Mouse (Mus musculus): ENCODE results near the gene Dcps. TPM values are rescaled to one million over a fixed set of nuclear protein-coding genes. Genes with fewer than 3 reads are reported as not detected.
"Not testable (repeated sequence)": the region's sequence is repeated elsewhere in the genome, so short reads cannot be mapped to it uniquely, and the experiment has no call there.

Dcps gene
- polyA plus RNA-seq, 1 experiment from 2014 or later = 104 TPM

DNA sequence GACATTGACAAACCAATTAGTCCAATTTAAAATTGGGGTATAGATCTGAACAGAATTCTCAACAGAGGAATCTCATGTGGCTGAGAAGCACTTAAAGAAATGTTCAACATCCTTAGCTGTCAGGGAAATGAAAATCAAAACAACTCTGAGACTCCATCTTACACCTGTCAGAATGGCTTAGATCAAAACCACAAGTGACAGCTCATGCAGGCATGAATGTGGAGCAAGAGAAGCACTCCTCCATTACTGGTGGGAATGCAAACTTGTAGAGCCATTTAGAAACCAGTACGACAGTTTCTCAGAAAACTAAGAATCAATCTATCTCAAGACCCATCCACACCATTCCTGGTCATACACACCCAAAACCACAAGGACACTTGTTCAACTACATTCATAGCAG is 22.9 kb downstream of the Dcps start:
- Histone ChIP-seq H3K9me3 (ENCODE audit: control insufficient read depth, low read length) (no peaks in the 10 kb centered on the region), H3K27ac (ENCODE audit: low read depth, low read length) (no peak overlapping the region), H3K9ac (ENCODE audit: low read length) (no peak overlapping the region), H3K4me3 (ENCODE audit: low read depth, low read length) (no peak overlapping the region), H3K27me3 (ENCODE audit: control insufficient read depth, insufficient read depth, low read length) (no peaks in the 10 kb centered on the region), H3K4me2 (ENCODE audit: low read depth, low read length, severe bottlenecking) (no peak overlapping the region), H3K36me3 (ENCODE audit: control insufficient read depth, insufficient read depth, low read length) (no peaks in the 10 kb centered on the region), H3K4me1 (replicated peaks; ENCODE audit: control insufficient read depth, insufficient read depth, low read length) (no peaks in the 10 kb centered on the region)
- ATAC-seq (replicated peaks; ENCODE audit: low FRiP score) (no peak), DNase-seq (ENCODE audit: low spot score) (no peak)
- 100% methylated on average over 1 of the region's 1 CpGs for WGBS

DNA sequence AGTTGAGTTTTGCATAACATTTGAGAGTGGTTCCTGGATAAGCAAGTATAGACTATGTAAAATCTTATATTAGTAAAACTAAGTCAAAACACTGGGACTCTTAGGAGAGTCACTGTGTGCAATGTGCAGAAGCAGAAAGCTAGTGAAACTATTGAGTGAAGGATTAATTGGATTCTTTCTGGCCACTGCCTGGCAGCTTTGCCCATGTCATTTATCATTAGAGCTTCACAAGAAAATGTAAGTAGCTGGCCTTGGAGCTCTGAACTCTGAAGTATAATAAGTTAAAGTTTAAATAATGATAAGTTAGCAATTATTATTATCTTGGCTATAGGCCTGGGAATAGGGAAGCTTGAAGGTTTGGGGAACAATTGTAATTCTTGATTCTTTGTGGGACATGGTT is 27.0 kb downstream of the Dcps start:
- not testable (repeated sequence) for H3K27me3 ChIP-seq (ENCODE audit: control insufficient read depth, insufficient read depth, low read length); H3K9me3 ChIP-seq (ENCODE audit: control insufficient read depth, low read length); H3K36me3 ChIP-seq (ENCODE audit: control insufficient read depth, insufficient read depth, low read length); H3K27ac ChIP-seq (ENCODE audit: low read depth, low read length); H3K9ac ChIP-seq (ENCODE audit: low read length); H3K4me2 ChIP-seq (ENCODE audit: low read depth, low read length, severe bottlenecking); ATAC-seq (replicated peaks; ENCODE audit: low FRiP score); DNase-seq (ENCODE audit: low spot score); H3K4me3 ChIP-seq (ENCODE audit: low read depth, low read length); H3K4me1 ChIP-seq (replicated peaks; ENCODE audit: control insufficient read depth, insufficient read depth, low read length)

DNA sequence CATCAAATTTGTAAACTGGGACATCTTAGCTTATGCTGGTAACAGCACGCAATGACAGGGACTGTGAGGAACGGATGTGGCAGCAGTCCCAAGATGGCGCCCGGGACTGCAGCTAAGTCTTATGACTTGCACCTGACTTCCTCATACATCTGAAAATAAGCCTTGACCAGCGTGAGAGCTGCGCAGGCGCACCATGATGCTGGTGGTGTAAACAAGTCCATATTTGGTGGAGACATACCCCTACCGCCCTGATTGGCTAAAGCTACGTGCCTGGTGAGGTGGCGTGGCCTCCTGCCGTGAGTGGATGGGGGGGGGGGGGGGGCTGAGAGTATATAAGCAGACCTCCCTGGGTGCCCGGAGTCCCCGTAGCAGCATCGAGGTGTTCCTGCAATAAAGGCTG is 28.6 kb downstream of the Dcps start:
- not testable (repeated sequence) for H3K27me3 ChIP-seq (ENCODE audit: control insufficient read depth, insufficient read depth, low read length); H3K4me2 ChIP-seq (ENCODE audit: low read depth, low read length, severe bottlenecking); H3K9ac ChIP-seq (ENCODE audit: low read length); H3K27ac ChIP-seq (ENCODE audit: low read depth, low read length); H3K9me3 ChIP-seq (ENCODE audit: control insufficient read depth, low read length); DNase-seq (ENCODE audit: low spot score); H3K36me3 ChIP-seq (ENCODE audit: control insufficient read depth, insufficient read depth, low read length); H3K4me3 ChIP-seq (ENCODE audit: low read depth, low read length); ATAC-seq (replicated peaks; ENCODE audit: low FRiP score); H3K4me1 ChIP-seq (replicated peaks; ENCODE audit: control insufficient read depth, insufficient read depth, low read length)
- WGBS = 92% methylated on average over 14 of the region's 14 CpGs

GRCm38 (mm10) chr9:35145829-35146228 is 30.0 kb downstream of the Dcps start:
- H3K9me3 ChIP-seq (ENCODE audit: control insufficient read depth, low read length) = no peaks in the 10 kb centered on the region
- H3K36me3 ChIP-seq (ENCODE audit: control insufficient read depth, insufficient read depth, low read length) = no peaks in the 10 kb centered on the region
- no peak overlapping the region for H3K27ac ChIP-seq (ENCODE audit: low read depth, low read length)
- no peaks in the 10 kb centered on the region for H3K27me3 ChIP-seq (ENCODE audit: control insufficient read depth, insufficient read depth, low read length)
- H3K9ac ChIP-seq (ENCODE audit: low read length) = no peak overlapping the region
- DNase-seq (ENCODE audit: low spot score) (no peak), ATAC-seq (replicated peaks; ENCODE audit: low FRiP score) (no peak)
- H3K4me2 ChIP-seq (ENCODE audit: low read depth, low read length, severe bottlenecking) = no peak overlapping the region
- H3K4me3 ChIP-seq (ENCODE audit: low read depth, low read length) = no peak overlapping the region
- H3K4me1 ChIP-seq (replicated peaks; ENCODE audit: control insufficient read depth, insufficient read depth, low read length) = no peaks in the 10 kb centered on the region
- WGBS = 88% methylated on average over 1 of the region's 1 CpGs

DNA sequence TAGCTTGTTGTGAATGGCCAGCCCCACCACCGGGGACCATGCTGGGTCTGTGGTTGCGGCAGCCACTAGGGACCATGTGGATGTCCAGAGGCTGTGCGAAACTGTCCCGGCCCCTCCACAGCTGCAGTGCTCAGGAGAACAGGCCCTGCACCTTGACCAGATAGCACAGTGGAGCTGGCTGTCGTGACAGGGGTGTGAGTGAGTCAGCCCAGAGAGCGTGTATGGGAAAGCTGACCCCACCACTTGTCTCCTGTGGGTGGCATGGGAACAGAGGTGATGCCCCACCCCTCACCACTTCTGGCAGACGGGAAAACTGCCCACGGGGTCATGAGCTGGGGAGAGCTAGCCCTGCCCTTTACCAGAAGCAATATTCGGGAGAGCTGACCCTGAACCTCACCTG is 30.7 kb downstream of the Dcps start:
- no peak overlapping the region for H3K27ac ChIP-seq (ENCODE audit: low read depth, low read length)
- H3K4me2 ChIP-seq (ENCODE audit: low read depth, low read length, severe bottlenecking) = no peak overlapping the region
- H3K36me3 ChIP-seq (ENCODE audit: control insufficient read depth, insufficient read depth, low read length) = no peaks in the 10 kb centered on the region
- DNase-seq (ENCODE audit: low spot score) = no peak
- no peaks in the 10 kb centered on the region for H3K4me1 ChIP-seq (replicated peaks; ENCODE audit: control insufficient read depth, insufficient read depth, low read length)
- WGBS = 90% methylated on average over 9 of the region's 9 CpGs
- H3K27me3 ChIP-seq (ENCODE audit: control insufficient read depth, insufficient read depth, low read length) = no peaks in the 10 kb centered on the region
- no peak overlapping the region for H3K4me3 ChIP-seq (ENCODE audit: low read depth, low read length)
- ATAC-seq (replicated peaks; ENCODE audit: low FRiP score) = no peak
- H3K9ac ChIP-seq (ENCODE audit: low read length) = no peak overlapping the region
- H3K9me3 ChIP-seq (ENCODE audit: control insufficient read depth, low read length) = no peaks in the 10 kb centered on the region

GRCm38 (mm10) chr9:35142221-35142620 is 33.6 kb downstream of the Dcps start:
- Histone ChIP-seq H3K9me3 (ENCODE audit: control insufficient read depth, low read length) (no peaks in the 10 kb centered on the region), H3K4me3 (ENCODE audit: low read depth, low read length) (no peak overlapping the region), H3K9ac (ENCODE audit: low read length) (no peak overlapping the region), H3K27ac (ENCODE audit: low read depth, low read length) (no peak overlapping the region), H3K27me3 (ENCODE audit: control insufficient read depth, insufficient read depth, low read length) (no peaks in the 10 kb centered on the region), H3K4me2 (ENCODE audit: low read depth, low read length, severe bottlenecking) (no peak overlapping the region), H3K36me3 (ENCODE audit: control insufficient read depth, insufficient read depth, low read length) (no peaks in the 10 kb centered on the region), H3K4me1 (replicated peaks; ENCODE audit: control insufficient read depth, insufficient read depth, low read length) (0 out of 2 replicates have a peak, but pooled peaks cover 2% of the 10 kb centered on the region)
- WGBS = 79% methylated on average over 2 of the region's 2 CpGs
- ATAC-seq (replicated peaks; ENCODE audit: low FRiP score) (no peak), DNase-seq (ENCODE audit: low spot score) (no peak)

GRCm38 (mm10) chr9:35139231-35139744 is 36.6 kb downstream of the Dcps start:
- no peaks in the 10 kb centered on the region for H3K9me3 ChIP-seq (ENCODE audit: control insufficient read depth, low read length)
- no peak overlapping the region for H3K4me3 ChIP-seq (ENCODE audit: low read depth, low read length)
- no peaks in the 10 kb centered on the region for H3K27me3 ChIP-seq (ENCODE audit: control insufficient read depth, insufficient read depth, low read length)
- no peaks in the 10 kb centered on the region for H3K36me3 ChIP-seq (ENCODE audit: control insufficient read depth, insufficient read depth, low read length)
- DNase-seq (ENCODE audit: low spot score) (no peak), ATAC-seq (replicated peaks; ENCODE audit: low FRiP score) (no peak)
- WGBS = 85% methylated on average over 5 of the region's 5 CpGs
- H3K27ac ChIP-seq (ENCODE audit: low read depth, low read length) = no peak overlapping the region
- 0 out of 2 replicates have a peak, but pooled peaks cover 2% of the 10 kb centered on the region for H3K4me1 ChIP-seq (replicated peaks; ENCODE audit: control insufficient read depth, insufficient read depth, low read length)
- no peak overlapping the region for H3K9ac ChIP-seq (ENCODE audit: low read length)
- no peak overlapping the region for H3K4me2 ChIP-seq (ENCODE audit: low read depth, low read length, severe bottlenecking)

GRCm38 (mm10) chr9:35138029-35138428 is 37.8 kb downstream of the Dcps start:
- Histone ChIP-seq H3K27me3 (ENCODE audit: control insufficient read depth, insufficient read depth, low read length) (no peaks in the 10 kb centered on the region), H3K27ac (ENCODE audit: low read depth, low read length) (no peak overlapping the region), H3K9ac (ENCODE audit: low read length) (no peak overlapping the region), H3K9me3 (ENCODE audit: control insufficient read depth, low read length) (no peaks in the 10 kb centered on the region), H3K4me2 (ENCODE audit: low read depth, low read length, severe bottlenecking) (no peak overlapping the region), H3K4me1 (replicated peaks; ENCODE audit: control insufficient read depth, insufficient read depth, low read length) (0 out of 2 replicates have a peak, but pooled peaks cover 2% of the 10 kb centered on the region), H3K4me3 (ENCODE audit: low read depth, low read length) (no peak overlapping the region), H3K36me3 (ENCODE audit: control insufficient read depth, insufficient read depth, low read length) (no peaks in the 10 kb centered on the region)
- DNase-seq (ENCODE audit: low spot score) (no peak), ATAC-seq (replicated peaks; ENCODE audit: low FRiP score) (no peak)
- 76% methylated on average over 7 of the region's 7 CpGs for WGBS

DNA sequence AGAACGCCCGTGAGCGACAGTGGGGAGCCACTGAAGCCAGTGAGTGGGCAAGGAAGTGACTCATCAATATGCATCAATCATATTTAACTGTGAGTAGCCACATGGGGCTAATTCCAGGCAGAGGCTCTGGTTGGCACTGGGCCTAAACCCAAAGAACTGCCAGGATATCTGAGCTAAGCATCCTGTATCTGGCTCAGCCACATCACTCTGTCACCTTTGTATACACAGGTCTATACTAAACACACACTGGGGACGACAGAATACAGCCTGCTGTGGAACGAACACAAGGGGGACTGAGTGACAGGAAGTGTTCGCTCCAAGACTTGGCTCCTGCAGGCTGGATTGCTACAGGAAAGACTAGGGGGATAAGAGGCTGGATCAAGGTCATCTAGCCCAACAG is 40.3 kb downstream of the Dcps start:
- ATAC-seq (replicated peaks; ENCODE audit: low FRiP score) = no peak
- Histone ChIP-seq H3K27ac (ENCODE audit: low read depth, low read length) (no peak overlapping the region), H3K9ac (ENCODE audit: low read length) (no peak overlapping the region), H3K4me2 (ENCODE audit: low read depth, low read length, severe bottlenecking) (no peak overlapping the region), H3K9me3 (ENCODE audit: control insufficient read depth, low read length) (no peaks in the 10 kb centered on the region), H3K4me3 (ENCODE audit: low read depth, low read length) (no peak overlapping the region), H3K36me3 (ENCODE audit: control insufficient read depth, insufficient read depth, low read length) (no peaks in the 10 kb centered on the region), H3K27me3 (ENCODE audit: control insufficient read depth, insufficient read depth, low read length) (no peaks in the 10 kb centered on the region), H3K4me1 (replicated peaks; ENCODE audit: control insufficient read depth, insufficient read depth, low read length) (0 out of 2 replicates have a peak, but pooled peaks cover 2% of the 10 kb centered on the region)
- 80% methylated on average over 6 of the region's 6 CpGs for WGBS
- DNase-seq (ENCODE audit: low spot score) = peak; percentile 21

Measured in forebrain, embryonic 11.5 days (tissue).